Mouse (Mus musculus): ENCODE data around the gene AI467606.

DNA sequence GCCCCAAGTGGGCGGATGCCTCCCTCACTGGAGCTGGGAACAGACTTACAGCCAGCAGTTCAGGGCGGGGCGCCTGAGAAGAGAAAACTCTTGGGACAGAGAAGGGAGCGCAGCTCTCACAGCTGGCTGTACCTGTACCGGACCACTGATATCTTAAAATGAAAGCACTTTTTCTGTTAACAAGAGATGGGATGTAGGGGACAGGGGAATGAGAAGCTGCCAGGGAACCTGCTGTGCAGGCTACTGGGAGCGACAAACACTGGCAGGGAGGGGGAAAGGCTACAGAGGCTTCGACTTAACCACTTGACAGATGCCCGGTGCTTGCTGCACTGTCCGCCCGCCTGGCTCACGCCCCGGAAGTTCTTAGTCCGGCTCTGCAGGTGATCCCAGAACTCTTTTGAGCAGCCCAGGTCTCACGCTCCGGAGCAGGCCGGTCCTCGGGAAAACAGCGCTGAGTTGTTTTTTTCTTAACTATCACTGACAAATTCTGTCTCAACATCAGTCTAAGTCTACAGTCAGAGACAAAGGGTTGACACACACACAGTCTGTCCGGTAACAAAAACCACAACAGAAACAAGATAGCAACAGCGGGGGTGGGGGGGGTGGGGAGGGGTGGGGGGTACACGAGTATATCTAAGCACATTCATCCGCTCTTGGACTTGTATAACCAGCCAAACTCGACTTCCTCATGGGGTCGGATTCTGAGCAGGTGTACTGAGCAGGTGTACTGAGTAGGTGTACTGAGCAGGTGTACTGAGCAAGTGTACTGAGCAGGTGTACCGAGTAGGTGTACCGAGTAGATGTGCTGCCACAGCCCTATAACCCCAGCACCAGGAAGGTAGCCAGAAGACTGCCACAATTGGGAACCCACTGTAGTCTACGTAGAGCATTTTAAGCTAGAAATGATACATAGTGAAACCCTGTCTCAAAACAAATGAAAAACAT, 2.0 kb upstream of the AI467606 start:
- no peak for TF ChIP-seq CTCF (conservative IDR thresholded peaks at IDR 0.05; ENCODE audit: low read length)
- TF ChIP-seq POU5F1 (IDR thresholded peaks at IDR 0.05; ENCODE audit: borderline replicate concordance, low read length) = no peak

Data from E14TG2a.4 (cell line).